Mouse (Mus musculus): ENCODE results near the gene Sv2b. TPM values are rescaled to one million over a fixed set of nuclear protein-coding genes. Genes with fewer than 3 reads are reported as not detected.

The Sv2b gene
- total and polyA plus RNA-seq, 2 experiments from 2014 or later, result 21.2 to 54.1 TPM

GRCm38 (mm10) chr7:75103900-75104299 is 205.2 kb downstream of the Sv2b start:
- Histone ChIP-seq H3K4me3 (ENCODE audit: low read depth, low read length) (no peak overlapping the region), H3K9me3 (ENCODE audit: low read length) (no peaks in the 10 kb centered on the region), H3K27ac (ENCODE audit: low read depth, low read length) (no peak overlapping the region), H3K9ac (no peak overlapping the region), H3K36me3 (ENCODE audit: insufficient read depth) (no peaks in the 10 kb centered on the region), H3K27me3 (ENCODE audit: insufficient read depth, low read length) (no peaks in the 10 kb centered on the region), H3K4me1 (ENCODE audit: insufficient read depth) (no peaks in the 10 kb centered on the region), H3K4me2 (ENCODE audit: low read depth) (no peak overlapping the region)
- 33% methylated on average over 1 of the region's 1 CpGs for WGBS
- DNase-seq, result no peak
- no peak for TF ChIP-seq CTCF (IDR thresholded peaks at IDR 0.05; ENCODE audit: low read depth)
- no peak for ATAC-seq

GRCm38 (mm10) chr7:75102536-75103332 is 206.3 kb downstream of the Sv2b start:
- Histone ChIP-seq H3K27me3 (ENCODE audit: insufficient read depth, low read length) (no peaks in the 10 kb centered on the region), H3K36me3 (ENCODE audit: insufficient read depth) (no peaks in the 10 kb centered on the region), H3K4me1 (ENCODE audit: insufficient read depth) (no peaks in the 10 kb centered on the region), H3K4me2 (ENCODE audit: low read depth) (no peak overlapping the region), H3K4me3 (ENCODE audit: low read depth, low read length) (no peak overlapping the region), H3K9me3 (ENCODE audit: low read length) (no peaks in the 10 kb centered on the region), H3K27ac (ENCODE audit: low read depth, low read length) (no peak overlapping the region), H3K9ac (no peak overlapping the region)
- ATAC-seq (no peak), DNase-seq (no peak)
- TF ChIP-seq CTCF (IDR thresholded peaks at IDR 0.05; ENCODE audit: low read depth), result no peak
- 73% methylated on average over 17 of the region's 17 CpGs for WGBS

DNA sequence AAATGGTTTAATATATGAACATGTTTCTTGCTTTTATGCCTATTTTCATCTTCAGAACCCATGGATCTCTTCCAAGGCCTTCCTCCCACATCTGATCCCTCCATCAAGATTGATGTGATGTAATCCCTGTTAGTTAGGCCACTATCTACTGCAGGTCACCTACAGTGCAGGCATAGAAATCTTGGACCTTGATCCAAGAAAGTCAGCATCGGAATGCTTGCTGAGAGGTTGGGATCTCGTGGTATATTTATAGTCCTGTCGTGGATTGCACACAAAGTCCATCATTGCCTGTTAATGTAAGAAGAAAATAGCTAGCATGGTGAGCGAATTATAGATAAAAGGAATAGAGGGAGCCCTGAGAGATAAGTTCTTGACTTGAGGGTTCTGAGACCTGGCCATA is 223.6 kb downstream of the Sv2b start:
- H3K4me1 ChIP-seq (ENCODE audit: insufficient read depth), result no peaks in the 10 kb centered on the region
- no peaks in the 10 kb centered on the region for H3K36me3 ChIP-seq (ENCODE audit: insufficient read depth)
- H3K4me2 ChIP-seq (ENCODE audit: low read depth), result no peak overlapping the region
- no peaks in the 10 kb centered on the region for H3K9me3 ChIP-seq (ENCODE audit: low read length)
- DNase-seq (no peak), ATAC-seq (no peak)
- no peak overlapping the region for H3K4me3 ChIP-seq (ENCODE audit: low read depth, low read length)
- no peak for TF ChIP-seq CTCF (IDR thresholded peaks at IDR 0.05; ENCODE audit: low read depth)
- no peaks in the 10 kb centered on the region for H3K27me3 ChIP-seq (ENCODE audit: insufficient read depth, low read length)
- H3K9ac ChIP-seq, result no peak overlapping the region
- H3K27ac ChIP-seq (ENCODE audit: low read depth, low read length), result no peak overlapping the region
- WGBS, result 86% methylated on average over 4 of the region's 4 CpGs

- Histone ChIP-seq H3K4me2 (ENCODE audit: low read depth) (no peak overlapping the region), H3K4me3 (ENCODE audit: low read depth, low read length) (no peak overlapping the region), H3K36me3 (ENCODE audit: insufficient read depth) (no peaks in the 10 kb centered on the region), H3K4me1 (ENCODE audit: insufficient read depth) (peaks cover 6% of the 10 kb centered on the region; the same call in 1 of the 2 replicates), H3K27me3 (ENCODE audit: insufficient read depth, low read length) (no peaks in the 10 kb centered on the region), H3K9me3 (ENCODE audit: low read length) (no peaks in the 10 kb centered on the region), H3K27ac (ENCODE audit: low read depth, low read length) (no peak overlapping the region), H3K9ac (no peak overlapping the region)
- TF ChIP-seq CTCF (IDR thresholded peaks at IDR 0.05; ENCODE audit: low read depth), result no peak
- DNase-seq (no peak), ATAC-seq (no peak)
These were observed 228.9 kb downstream of the Sv2b start for GRCm38 (mm10) chr7:75080163-75080562.

DNA sequence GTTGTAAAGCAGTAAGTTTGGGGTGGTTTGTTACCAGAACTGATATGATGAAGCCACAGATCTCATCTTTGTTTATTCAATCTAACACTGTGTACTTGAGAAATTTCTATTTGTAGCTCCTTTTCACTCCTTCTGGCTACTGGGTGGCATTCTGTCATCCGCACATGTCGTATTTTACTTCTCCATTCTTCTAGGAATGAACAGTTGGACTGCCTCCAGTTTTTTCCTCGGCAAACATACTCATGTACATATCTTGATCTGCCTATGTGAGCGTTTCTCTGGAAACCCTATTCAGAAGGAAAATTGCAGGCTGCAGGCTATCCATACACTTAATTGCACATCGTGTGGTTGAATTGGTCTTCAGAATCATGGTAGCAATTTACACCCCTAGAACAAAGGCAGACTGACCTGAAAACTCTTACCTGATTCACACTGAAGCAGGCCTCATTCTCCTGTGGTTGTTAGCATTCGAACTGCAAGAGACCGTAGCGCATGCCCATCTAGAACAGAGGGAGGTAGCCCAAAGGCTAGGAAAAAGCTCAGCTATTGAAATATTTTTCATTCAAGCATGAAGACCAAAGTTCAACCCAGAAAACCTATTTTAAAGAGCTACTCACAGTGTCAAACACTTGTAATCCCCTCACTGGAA is 231.4 kb downstream of the Sv2b start:
- no peak overlapping the region for H3K9ac ChIP-seq
- ATAC-seq (peak; percentile 89), DNase-seq (peak; percentile 88)
- WGBS, result 24% methylated on average over 8 of the region's 8 CpGs
- TF ChIP-seq CTCF (IDR thresholded peaks at IDR 0.05; ENCODE audit: low read depth), result no peak
- H3K36me3 ChIP-seq (ENCODE audit: insufficient read depth), result no peaks in the 10 kb centered on the region
- H3K27me3 ChIP-seq (ENCODE audit: insufficient read depth, low read length), result no peaks in the 10 kb centered on the region
- H3K9me3 ChIP-seq (ENCODE audit: low read length), result no peaks in the 10 kb centered on the region
- H3K4me2 ChIP-seq (ENCODE audit: low read depth), result no peak overlapping the region
- peak overlapping the region; percentile 74 for H3K27ac ChIP-seq (ENCODE audit: low read depth, low read length)
- H3K4me3 ChIP-seq (ENCODE audit: low read depth, low read length), result no peak overlapping the region
- H3K4me1 ChIP-seq (ENCODE audit: insufficient read depth), result peaks cover 6% of the 10 kb centered on the region; the same call in 1 of the 2 replicates

Other genes with a start within 250 kb of the Sv2b start
- 16.2 and 16.3 TPM in 2 replicates for gene Akap13, start 146.3 kb upstream of the Sv2b start, total RNA-seq (2014; rRNA removed)
- gene Akap13, start 146.3 kb upstream of the Sv2b start, polyA plus RNA-seq (2015; fragmentation: Nextera tagmentation; extraction: Ambion mirVana), result 5.8 and 9.1 TPM in 2 replicates

Measured in forebrain, postnatal 0 days (tissue).